Mouse (Mus musculus) frontal cortex, postnatal 10 days (tissue): ENCODE measurements around the gene Cd320.
"Not testable (repeated sequence)": the region's sequence is repeated elsewhere in the genome, so short reads cannot be mapped to it uniquely, and the experiment has no call there.

Experiments
- DNase-seq, 2 experiments: peaks; one replicate each; pipeline ENCODE4 v3.0.0; 2022; ENCODE audit warnings: low spot score in 2 of 2, mixed read lengths in 1 of 2

The Cd320 gene

GRCm38 (mm10) chr17:33842966-33843795, at the start of gene Cd320:
Gene Cd320 (plus strand): TSS chr17:33843091.
- peak; percentile 78 to 89 for DNase-seq

GRCm38 (mm10) chr17:33798306-33798705, 44.6 kb upstream of the Cd320 start:
- no peak for DNase-seq

- DNase-seq: no peak
Observed at GRCm38 (mm10) chr17:33799277-33799676, 43.6 kb upstream of the Cd320 start.

- no peak for DNase-seq
Observed at GRCm38 (mm10) chr17:33802221-33802620, 40.7 kb upstream of the Cd320 start.

- DNase-seq: no peak
Observed at GRCm38 (mm10) chr17:33804205-33804604, 38.7 kb upstream of the Cd320 start.

GRCm38 (mm10) chr17:33804745-33805144, 38.1 kb upstream of the Cd320 start:
- DNase-seq: no peak

GRCm38 (mm10) chr17:33807181-33807888, 35.6 kb upstream of the Cd320 start:
- DNase-seq: no peak

- no peak for DNase-seq
Observed at GRCm38 (mm10) chr17:33808192-33808591, 34.7 kb upstream of the Cd320 start.

GRCm38 (mm10) chr17:33810334-33811141, 32.4 kb upstream of the Cd320 start, which contains the start of gene Kank3:
Gene Kank3 (plus strand): TSS chr17:33810519.
- DNase-seq: peak; percentile 85 to 92

GRCm38 (mm10) chr17:33811142-33811516, 31.8 kb upstream of the Cd320 start:
- no peak for DNase-seq

- no peak for DNase-seq
Observed at GRCm38 (mm10) chr17:33812475-33812874, 30.4 kb upstream of the Cd320 start.

- DNase-seq: no peak
Observed at GRCm38 (mm10) chr17:33812990-33813389, 29.9 kb upstream of the Cd320 start.

GRCm38 (mm10) chr17:33815399-33815798, 27.5 kb upstream of the Cd320 start:
- no peak for DNase-seq

- no peak for DNase-seq
Observed at GRCm38 (mm10) chr17:33816612-33817011, 26.3 kb upstream of the Cd320 start.

- DNase-seq: peak; percentile 86
Observed at GRCm38 (mm10) chr17:33817184-33817968, 25.5 kb upstream of the Cd320 start.

GRCm38 (mm10) chr17:33817969-33818643, 24.8 kb upstream of the Cd320 start:
- peak in 1 of 2 experiments; percentile 46 for DNase-seq

- no peak for DNase-seq
Observed at GRCm38 (mm10) chr17:33822436-33822959, 20.4 kb upstream of the Cd320 start.

- DNase-seq: not testable (repeated sequence)
Observed at GRCm38 (mm10) chr17:33823171-33823570, 19.7 kb upstream of the Cd320 start.

GRCm38 (mm10) chr17:33824084-33824996, 18.6 kb upstream of the Cd320 start, which contains the start of the genes Rps28 and Ndufa7:
Gene Rps28 (minus strand): TSS chr17:33824562.
Gene Ndufa7 (plus strand): TSS chr17:33824572.
- peak; percentile 95 to 98 for DNase-seq
